Mouse (Mus musculus) thymus, postnatal 10 days (tissue): Measurements from ENCODE around the gene Pts.
A peak's percentile ranks its signal among the peaks of the same experiment; 100 is the strongest.

Experiments used
- DNase-seq, 2 experiments: peaks; one replicate each; pipeline ENCODE4 v3.0.0; 2021; ENCODE audit warnings: low spot score in 2 of 2

Pts gene

GRCm38 (mm10) chr9:50528293-50528892 is at the start of gene Pts:
Gene Pts, minus strand, starts transcription at chr9:50528724.
- DNase-seq = peak; percentile 97 to 99

- no peak for DNase-seq
These were observed 41.3 kb upstream of the Pts start for GRCm38 (mm10) chr9:50569599-50570525.

GRCm38 (mm10) chr9:50567881-50568280 is 39.4 kb upstream of the Pts start:
- DNase-seq = no peak

GRCm38 (mm10) chr9:50567372-50567771 is 38.8 kb upstream of the Pts start:
- DNase-seq = no peak

GRCm38 (mm10) chr9:50565940-50566339 is 37.4 kb upstream of the Pts start:
- DNase-seq = no peak

GRCm38 (mm10) chr9:50565173-50565572 is 36.6 kb upstream of the Pts start:
- no peak for DNase-seq

DNA sequence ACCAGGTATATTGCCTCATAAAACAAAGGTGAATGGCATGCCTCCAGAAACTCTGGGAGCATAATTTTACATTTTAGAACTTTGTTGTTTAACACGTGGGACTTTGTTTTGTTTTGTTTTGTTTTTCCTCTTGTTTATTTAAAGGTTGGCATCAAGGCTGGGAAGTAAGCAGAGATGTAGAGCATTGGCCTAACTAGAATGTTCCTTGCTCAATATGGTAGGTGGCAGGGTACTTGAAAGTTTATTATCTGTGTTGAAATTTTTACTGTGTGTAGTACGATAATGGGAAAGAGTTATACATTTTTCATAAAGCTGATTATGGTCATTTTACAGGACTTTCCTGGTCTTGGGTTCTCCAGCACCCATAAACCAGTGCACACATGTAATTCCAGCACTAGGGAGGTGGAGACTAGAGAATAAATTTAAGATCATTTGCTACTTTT is 33.4 kb upstream of the Pts start:
- no peak for DNase-seq

DNA sequence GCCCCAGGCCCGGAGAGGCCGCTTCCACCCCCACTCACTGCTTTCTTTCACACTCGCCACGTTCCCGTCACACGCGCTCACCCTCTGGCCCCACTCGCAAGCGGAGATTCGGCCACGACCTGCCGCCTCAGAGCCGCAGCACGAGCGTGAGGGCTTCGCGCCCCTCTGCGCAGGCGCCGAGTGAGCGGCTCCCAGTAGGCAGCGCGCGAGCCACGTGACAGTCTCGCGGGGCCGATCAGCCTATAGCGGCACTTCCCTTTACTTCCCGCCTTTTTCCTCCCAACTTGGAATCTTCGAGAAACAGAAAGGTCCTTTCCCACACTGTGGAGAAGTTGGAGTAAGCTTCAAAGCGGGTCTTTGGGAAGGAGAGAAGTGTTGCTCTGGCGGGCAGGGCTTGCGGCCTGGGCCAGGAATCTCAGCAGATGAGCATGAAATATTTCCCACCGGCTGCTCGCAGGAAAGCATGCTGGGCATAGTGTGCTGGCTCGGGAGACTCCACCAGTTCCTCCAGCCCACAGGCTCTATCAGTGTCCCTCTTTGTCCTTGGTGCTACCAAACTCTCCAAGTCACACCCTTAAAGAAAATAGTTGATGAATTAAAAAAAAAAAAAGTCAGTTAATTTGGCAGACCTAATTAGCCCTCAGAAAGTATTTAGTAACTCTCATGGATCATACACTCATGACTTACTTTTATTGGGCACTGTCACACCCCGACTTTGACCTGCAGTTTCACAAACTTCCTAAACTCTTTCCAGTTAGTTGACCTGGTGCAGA is 32.8 kb upstream of the Pts start, which contains the start of gene Tex12:
Gene Tex12, minus strand, starts transcription at position 181 of the 773 bp plus-strand sequence.
- no peak for DNase-seq

DNA sequence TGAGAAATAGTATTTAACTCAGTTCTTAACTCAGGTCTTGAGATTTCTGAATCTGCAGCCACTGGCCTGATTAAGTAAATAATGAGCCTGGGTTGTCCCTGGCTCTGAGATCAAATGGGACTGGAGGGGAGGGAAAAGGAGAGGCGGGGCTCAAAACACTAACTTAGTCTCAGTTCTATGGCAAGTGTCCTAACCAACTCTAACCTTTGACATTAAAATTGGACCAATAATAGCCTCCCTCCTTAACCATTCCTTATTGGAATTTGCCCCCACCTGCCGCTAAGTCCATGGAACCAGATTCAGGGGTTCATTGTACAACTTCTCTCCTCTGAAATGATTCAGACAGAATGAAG is 26.5 kb upstream of the Pts start, which contains the start of gene Bco2:
Gene Bco2, minus strand, starts transcription at position 88 of the 353 bp plus-strand sequence.
- DNase-seq = no peak

GRCm38 (mm10) chr9:50554241-50555093 is 25.9 kb upstream of the Pts start, which contains the start of gene Il18:
Gene Il18, plus strand, starts transcription at chr9:50554827.
- peak in 1 of 2 experiments; percentile 24 for DNase-seq

GRCm38 (mm10) chr9:50553547-50553946 is 25.0 kb upstream of the Pts start:
- no peak for DNase-seq

DNA sequence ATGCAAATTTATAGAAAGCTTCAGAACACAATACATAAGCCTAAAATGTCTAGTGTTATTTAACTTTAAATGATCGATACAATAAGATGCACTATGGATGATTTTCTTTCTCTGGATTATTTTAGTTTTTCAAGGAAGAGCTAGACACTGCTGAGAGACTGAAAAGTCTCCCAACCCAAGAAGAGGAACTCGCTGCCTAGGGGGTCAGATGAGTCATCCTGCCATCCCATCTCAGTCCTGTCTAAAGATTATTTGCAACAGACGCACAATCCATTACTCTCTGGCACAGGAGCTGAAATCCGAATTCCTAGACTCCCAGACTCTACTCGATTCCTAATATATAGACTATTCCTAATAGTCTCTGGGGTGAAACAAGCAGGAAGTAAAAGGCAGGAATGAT is 23.7 kb upstream of the Pts start:
- no peak for DNase-seq

DNA sequence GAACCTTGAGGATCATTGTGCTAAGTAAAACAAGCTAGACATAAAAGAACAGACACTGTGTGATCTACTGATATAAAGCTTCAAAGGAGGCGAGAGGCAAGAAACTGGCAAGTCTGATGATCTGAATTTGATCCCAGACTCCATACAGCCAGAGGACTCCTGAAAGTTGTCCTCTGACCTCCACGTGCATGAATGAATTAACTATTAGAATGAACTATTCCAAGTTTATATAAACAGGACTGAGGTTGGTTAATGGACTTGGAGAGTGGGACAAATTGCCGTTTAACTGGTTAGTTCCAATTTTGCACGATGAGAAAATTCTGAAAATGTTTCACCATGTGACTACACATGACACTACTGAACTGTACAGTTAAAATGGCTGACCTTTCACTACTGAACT is 20.4 kb upstream of the Pts start:
- no peak for DNase-seq

DNA sequence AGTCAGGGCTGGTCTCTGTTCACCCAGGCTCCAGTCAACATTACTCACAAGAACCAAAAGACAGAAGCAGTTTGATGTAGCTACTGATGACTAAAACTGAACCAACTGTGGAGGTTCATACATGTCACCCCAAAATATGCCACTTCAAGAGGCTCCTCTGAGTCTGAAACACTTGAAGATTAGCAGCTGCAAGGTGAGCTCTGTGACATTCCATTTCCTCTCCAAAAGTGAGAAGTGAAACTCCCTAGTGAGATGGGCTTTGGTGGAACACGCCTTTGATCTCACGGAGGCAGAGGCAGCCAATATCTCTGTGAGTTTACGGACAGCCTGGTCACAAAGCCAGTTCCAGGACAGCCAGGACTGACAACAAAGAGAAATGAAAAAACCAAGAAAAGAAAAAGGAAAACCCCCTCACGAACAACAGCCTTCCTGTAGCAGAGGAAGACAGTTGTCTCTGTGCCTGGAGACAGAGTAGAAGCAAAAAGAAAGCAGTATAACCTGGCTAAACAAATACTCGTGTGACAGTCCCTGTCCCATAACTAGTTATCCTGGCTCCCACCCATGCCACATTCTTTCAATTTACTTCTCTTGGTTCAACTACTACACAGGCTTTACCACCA is 19.4 kb upstream of the Pts start:
- peak; percentile 21 to 30 for DNase-seq

- no peak for DNase-seq
These were observed 13.9 kb upstream of the Pts start for GRCm38 (mm10) chr9:50542401-50542800.

DNA sequence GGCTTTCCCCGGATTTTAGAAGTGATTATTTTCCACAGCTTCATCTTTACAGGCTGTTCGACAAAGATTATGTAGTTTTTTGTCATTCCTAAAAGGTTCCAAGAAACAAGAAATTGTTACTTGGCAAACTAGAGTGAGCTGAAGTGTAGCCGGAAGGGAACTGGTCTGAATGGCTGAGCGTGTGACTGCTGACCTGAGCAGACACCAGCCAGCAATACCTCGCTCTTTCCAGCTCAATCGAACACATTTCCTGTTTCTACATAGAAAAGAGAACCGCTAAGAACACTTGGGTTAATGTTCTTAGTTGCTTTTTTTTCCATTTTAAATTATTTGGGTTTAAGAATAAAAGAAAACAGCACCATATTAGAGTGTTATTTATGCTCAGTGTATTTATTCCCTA is 11.6 kb upstream of the Pts start:
- DNase-seq = no peak

GRCm38 (mm10) chr9:50537295-50537694 is 8.8 kb upstream of the Pts start:
- DNase-seq = no peak

DNA sequence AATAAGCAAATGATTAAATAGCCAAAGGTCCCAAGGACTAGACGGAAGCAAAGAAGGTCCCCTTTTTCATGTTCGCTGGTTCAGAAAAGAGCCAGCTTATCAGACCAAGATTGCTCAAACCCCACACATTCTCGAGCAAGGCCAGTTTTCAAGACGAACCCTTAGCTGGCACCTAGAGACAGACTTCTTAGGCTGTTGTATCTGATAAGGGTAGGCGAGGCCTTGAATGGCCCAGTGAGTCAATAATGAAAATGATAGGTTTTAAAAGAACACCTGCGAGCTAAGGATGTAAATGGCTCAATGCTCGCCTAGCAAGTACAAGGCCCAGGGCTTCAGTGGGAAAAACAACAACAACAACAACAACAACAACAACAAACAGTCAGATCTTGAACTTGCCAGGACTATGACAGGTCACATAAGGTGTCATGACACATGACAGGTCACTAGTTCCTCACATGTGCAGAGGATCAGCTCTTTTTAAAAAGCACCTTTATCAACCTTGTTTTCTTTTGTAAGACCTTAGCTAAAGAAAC is 8.1 kb upstream of the Pts start:
- no peak for DNase-seq

DNA sequence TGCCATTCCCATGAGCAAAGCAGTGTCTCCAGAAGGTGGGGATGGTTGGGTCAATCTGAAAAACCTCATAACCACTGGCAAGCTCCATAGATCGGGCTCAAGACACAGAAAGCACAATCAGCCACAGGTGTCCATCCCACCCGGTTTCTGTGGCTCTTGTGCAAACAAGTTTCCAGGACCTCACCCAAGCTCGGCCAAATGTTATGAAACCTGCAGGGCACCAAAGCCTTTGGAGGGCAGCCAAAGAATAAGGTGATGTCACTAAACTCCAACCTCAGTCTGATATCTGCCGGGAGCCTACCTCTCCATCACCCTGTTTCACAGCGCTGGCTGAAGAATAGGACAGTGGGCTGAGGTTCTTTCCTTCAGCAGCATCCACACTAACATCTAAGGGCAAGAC is 7.4 kb upstream of the Pts start:
- no peak for DNase-seq

GRCm38 (mm10) chr9:50533791-50534190 is 5.3 kb upstream of the Pts start:
- DNase-seq = no peak
